Mouse (Mus musculus) heart, embryonic 15.5 days (tissue): ENCODE measurements at regions not wholly inside any gene's neighbourhood (a gene's known extent, or its start where the extent isn't known, plus 50 kb on each side); places are given as distances from the start of the nearest gene placed in this dataset.

ENCODE experiments used
- ATAC-seq: fragments of 200-750 bp; cut with Nextera tagmentation; replicated peaks from 2 replicates; pipeline ENCODE4 v1.8.0; 2017; ENCODE audit warnings: low read depth, moderate TSS enrichment; ENCODE audit not compliant: insufficient number of reproducible peaks, insufficient read depth, low FRiP score
- H3K27ac ChIP-seq: fragments of 300-500 bp; sonication (generic); 2 replicates; pipeline ENCODE4 v1.5.1; 2015; ENCODE audit warnings: mild to moderate bottlenecking, inconsistent platforms
- H3K27me3 ChIP-seq: fragments of 300-500 bp; sonication (generic); 2 replicates; pipeline ENCODE4 v1.6.1; 2015; ENCODE audit warnings: inconsistent platforms
- H3K36me3 ChIP-seq: fragments of 300-500 bp; sonication (generic); 2 replicates; pipeline ENCODE4 v1.6.1; 2015; ENCODE audit warnings: mild to moderate bottlenecking, inconsistent platforms
- H3K4me1 ChIP-seq: fragments of 300-500 bp; sonication (generic); replicated peaks from 2 replicates; pipeline ENCODE4 v1.6.1; 2015; ENCODE audit warnings: inconsistent platforms
- H3K4me2 ChIP-seq: fragments of 300-500 bp; sonication (generic); 2 replicates; pipeline ENCODE4 v1.6.1; 2015; ENCODE audit warnings: inconsistent platforms, mild to moderate bottlenecking, moderate library complexity
- H3K4me3 ChIP-seq: fragments of 300-500 bp; sonication (generic); 2 replicates; pipeline ENCODE4 v1.5.1; 2015; ENCODE audit warnings: mild to moderate bottlenecking, inconsistent platforms
- H3K9ac ChIP-seq: fragments of 300-500 bp; sonication (generic); 2 replicates; pipeline ENCODE4 v1.6.1; 2015; ENCODE audit warnings: mild to moderate bottlenecking, inconsistent platforms
- H3K9me3 ChIP-seq: fragments of 300-500 bp; sonication (generic); replicated peaks from 2 replicates; pipeline ENCODE4 v1.6.1; 2016; ENCODE audit warnings: inconsistent platforms
- WGBS: fragments of 180-500 bp; shearing (Covaris S2); methylation state at CpG from one replicate; pipeline ENCODE4 v1.1.7; 2015; ENCODE audit warnings: mixed read lengths; 5-methylcytosine and 5-hydroxymethylcytosine counted together

- WGBS: 75% methylated on average over 3 of the region's 3 CpGs
- no peak for ATAC-seq
- no peak overlapping the region for H3K27ac ChIP-seq
- H3K9me3 ChIP-seq: no peaks in the 10 kb centered on the region
- no peak overlapping the region for H3K4me2 ChIP-seq
- no peaks in the 10 kb centered on the region for H3K27me3 ChIP-seq
- no peak overlapping the region for H3K9ac ChIP-seq
- H3K4me1 ChIP-seq: no peaks in the 10 kb centered on the region
- H3K4me3 ChIP-seq: no peak overlapping the region
- H3K36me3 ChIP-seq: no peaks in the 10 kb centered on the region
These were observed 84.0 kb downstream of the Slc5a7 start for GRCm38 (mm10) chr17:54214804-54215203.

GRCm38 (mm10) chr17:54201710-54202109 is 97.1 kb downstream of the Slc5a7 start:
- Histone ChIP-seq H3K9ac (no peak overlapping the region), H3K36me3 (no peaks in the 10 kb centered on the region), H3K4me3 (no peak overlapping the region), H3K27ac (no peak overlapping the region), H3K4me1 (no peaks in the 10 kb centered on the region), H3K4me2 (no peak overlapping the region), H3K9me3 (no peaks in the 10 kb centered on the region), H3K27me3 (no peaks in the 10 kb centered on the region)
- ATAC-seq: no peak
- 45% methylated on average over 3 of the region's 3 CpGs for WGBS

GRCm38 (mm10) chr17:54192231-54192573 is 106.6 kb downstream of the Slc5a7 start:
- Histone ChIP-seq H3K9ac (no peak overlapping the region), H3K4me3 (no peak overlapping the region), H3K27ac (no peak overlapping the region), H3K36me3 (no peaks in the 10 kb centered on the region), H3K27me3 (no peaks in the 10 kb centered on the region), H3K9me3 (no peaks in the 10 kb centered on the region), H3K4me2 (no peak overlapping the region), H3K4me1 (no peaks in the 10 kb centered on the region)
- WGBS: 58% methylated on average over 3 of the region's 3 CpGs
- no peak for ATAC-seq

GRCm38 (mm10) chr17:54191526-54192230 is 107.2 kb downstream of the Slc5a7 start:
- Histone ChIP-seq H3K9me3 (no peaks in the 10 kb centered on the region), H3K4me2 (no peak overlapping the region), H3K27ac (no peak overlapping the region), H3K9ac (no peak overlapping the region), H3K27me3 (no peaks in the 10 kb centered on the region), H3K36me3 (no peaks in the 10 kb centered on the region), H3K4me1 (no peaks in the 10 kb centered on the region), H3K4me3 (no peak overlapping the region)
- 0 out of 2 replicates have a peak, but pooled peaks have one; percentile 35 for ATAC-seq
- WGBS: 35% methylated on average over 5 of the region's 5 CpGs

- no peak overlapping the region for H3K9ac ChIP-seq
- no peak for ATAC-seq
- H3K4me1 ChIP-seq: no peaks in the 10 kb centered on the region
- H3K27me3 ChIP-seq: no peaks in the 10 kb centered on the region
- H3K36me3 ChIP-seq: no peaks in the 10 kb centered on the region
- H3K9me3 ChIP-seq: no peaks in the 10 kb centered on the region
- no peak overlapping the region for H3K27ac ChIP-seq
- H3K4me3 ChIP-seq: no peak overlapping the region
- no peak overlapping the region for H3K4me2 ChIP-seq
These were observed 109.8 kb downstream of the Slc5a7 start for GRCm38 (mm10) chr17:54188997-54189553.

- Histone ChIP-seq H3K4me1 (no peaks in the 10 kb centered on the region), H3K27me3 (no peaks in the 10 kb centered on the region), H3K27ac (no peak overlapping the region), H3K9ac (no peak overlapping the region), H3K4me2 (no peak overlapping the region), H3K4me3 (no peak overlapping the region), H3K36me3 (no peaks in the 10 kb centered on the region), H3K9me3 (no peaks in the 10 kb centered on the region)
- no peak for ATAC-seq
These were observed 116.8 kb downstream of the Slc5a7 start for GRCm38 (mm10) chr17:54182073-54182472.

GRCm38 (mm10) chr17:54180563-54180962 is 118.3 kb downstream of the Slc5a7 start:
- WGBS: 58% methylated on average over 2 of the region's 2 CpGs

GRCm38 (mm10) chr17:54170762-54171161 is 128.1 kb downstream of the Slc5a7 start:
- Histone ChIP-seq H3K9me3 (no peaks in the 10 kb centered on the region), H3K4me2 (no peak overlapping the region), H3K27me3 (no peaks in the 10 kb centered on the region), H3K4me1 (no peaks in the 10 kb centered on the region), H3K4me3 (no peak overlapping the region), H3K9ac (no peak overlapping the region), H3K27ac (no peak overlapping the region), H3K36me3 (no peaks in the 10 kb centered on the region)
- no peak for ATAC-seq
- WGBS: 62% methylated on average over 1 of the region's 1 CpGs

More at GRCm38 (mm10) chr17:54180563-54180962, 118.3 kb downstream of the Slc5a7 start:
- H3K4me2 ChIP-seq: no peak overlapping the region
- no peaks in the 10 kb centered on the region for H3K4me1 ChIP-seq
- no peak overlapping the region for H3K27ac ChIP-seq
- no peaks in the 10 kb centered on the region for H3K27me3 ChIP-seq
- no peaks in the 10 kb centered on the region for H3K36me3 ChIP-seq
- no peak for ATAC-seq
- H3K9ac ChIP-seq: no peak overlapping the region
- H3K9me3 ChIP-seq: no peaks in the 10 kb centered on the region
- no peak overlapping the region for H3K4me3 ChIP-seq

- Histone ChIP-seq H3K9me3 (no peaks in the 10 kb centered on the region), H3K36me3 (no peaks in the 10 kb centered on the region), H3K27me3 (no peaks in the 10 kb centered on the region), H3K9ac (no peak overlapping the region), H3K4me3 (no peak overlapping the region), H3K4me1 (no peaks in the 10 kb centered on the region), H3K4me2 (no peak overlapping the region), H3K27ac (no peak overlapping the region)
- 41% methylated on average over 1 of the region's 1 CpGs for WGBS
- no peak for ATAC-seq
These were observed 130.8 kb downstream of the Slc5a7 start for GRCm38 (mm10) chr17:54168039-54168438.

GRCm38 (mm10) chr17:54162383-54162782 is 136.5 kb downstream of the Slc5a7 start:
- Histone ChIP-seq H3K4me2 (no peak overlapping the region), H3K27me3 (no peaks in the 10 kb centered on the region), H3K4me3 (no peak overlapping the region), H3K9ac (no peak overlapping the region), H3K4me1 (no peaks in the 10 kb centered on the region), H3K36me3 (no peaks in the 10 kb centered on the region), H3K27ac (no peak overlapping the region), H3K9me3 (no peaks in the 10 kb centered on the region)
- WGBS: 80% methylated on average over 2 of the region's 2 CpGs
- ATAC-seq: no peak

- no peak overlapping the region for H3K4me2 ChIP-seq
- no peak overlapping the region for H3K9ac ChIP-seq
- no peaks in the 10 kb centered on the region for H3K27me3 ChIP-seq
- H3K4me1 ChIP-seq: no peaks in the 10 kb centered on the region
- H3K4me3 ChIP-seq: no peak overlapping the region
- no peaks in the 10 kb centered on the region for H3K36me3 ChIP-seq
- H3K27ac ChIP-seq: no peak overlapping the region
- H3K9me3 ChIP-seq: no peaks in the 10 kb centered on the region
- 45% methylated on average over 4 of the region's 4 CpGs for WGBS
- ATAC-seq: no peak
These were observed 140.1 kb downstream of the Slc5a7 start for GRCm38 (mm10) chr17:54158753-54159152.

- ATAC-seq: no peak
- H3K9me3 ChIP-seq: no peaks in the 10 kb centered on the region
- no peak overlapping the region for H3K9ac ChIP-seq
- no peak overlapping the region for H3K4me3 ChIP-seq
- no peaks in the 10 kb centered on the region for H3K4me1 ChIP-seq
- no peak overlapping the region for H3K4me2 ChIP-seq
- H3K36me3 ChIP-seq: no peaks in the 10 kb centered on the region
- no peak overlapping the region for H3K27ac ChIP-seq
- H3K27me3 ChIP-seq: no peaks in the 10 kb centered on the region
- 79% methylated on average over 1 of the region's 1 CpGs for WGBS
These were observed 140.5 kb downstream of the Slc5a7 start for GRCm38 (mm10) chr17:54158330-54158729.
